Mouse (Mus musculus): ENCODE results near the gene Trp53rka. TPM values are rescaled to one million over a fixed set of nuclear protein-coding genes. Genes with fewer than 3 reads are reported as not detected.
"Not testable (repeated sequence)": the region's sequence is repeated elsewhere in the genome, so short reads cannot be mapped to it uniquely, and the experiment has no call there.

The Trp53rka gene
- total RNA-seq (2015; ENCODE audit: low replicate concordance) = not detected in 2 replicates
- total RNA-seq (2017; ENCODE audit: low replicate concordance) = 1.4 and 2.9 TPM in 2 replicates

DNA sequence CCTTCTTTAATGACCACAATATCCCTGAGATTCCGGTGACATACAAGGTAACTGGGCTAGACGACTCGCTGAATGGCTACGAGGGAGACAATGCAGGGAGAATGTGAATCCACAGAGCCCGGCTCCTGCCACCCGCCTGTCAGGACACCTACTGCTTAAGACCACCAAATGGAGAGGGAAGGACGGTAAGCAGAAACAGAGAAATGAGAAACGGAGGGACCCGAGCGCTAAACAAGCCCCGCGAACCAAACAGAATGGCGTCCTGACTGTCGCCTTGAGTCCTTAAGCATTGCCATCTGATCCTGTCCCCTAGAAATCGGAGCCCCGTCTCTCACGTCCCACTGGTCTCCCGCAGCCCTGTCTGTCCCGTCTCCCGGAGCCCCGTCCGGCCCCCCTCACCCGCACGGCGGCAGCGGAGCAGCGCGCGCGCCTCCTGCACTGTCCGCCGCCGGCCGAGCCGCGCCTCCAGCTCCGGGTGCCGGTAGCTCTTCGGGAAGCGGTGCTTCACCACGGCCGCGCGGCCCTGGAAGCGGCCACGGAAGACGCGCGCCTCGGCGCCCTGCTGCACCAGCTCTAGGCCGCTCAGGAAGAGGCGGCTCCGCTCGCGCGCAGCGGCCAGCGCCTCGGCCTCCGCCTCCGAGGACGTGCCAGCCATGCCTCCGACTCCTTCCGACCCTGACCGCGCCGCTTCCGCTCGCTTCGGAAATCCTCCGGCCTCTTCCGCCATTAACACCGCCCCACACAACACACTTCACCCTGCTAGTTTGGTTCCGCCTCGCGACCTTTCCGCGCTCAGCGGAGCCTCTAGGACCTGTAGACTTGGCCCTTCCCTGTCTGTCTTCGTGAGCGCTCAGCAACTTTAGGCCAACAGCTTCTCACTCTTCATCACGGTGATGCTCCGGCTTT is at the start of gene Trp53rka:
Gene Trp53rka, minus strand, starts transcription at position 677 of the 906 bp plus-strand sequence.
- peak; percentile 70 for ATAC-seq (replicated peaks; ENCODE audit: low FRiP score, poor library complexity, severe bottlenecking)

GRCm38 (mm10) chr2:165540975-165541374 is 47.9 kb upstream of the Trp53rka start:
- no peak for ATAC-seq (replicated peaks; ENCODE audit: low FRiP score, poor library complexity, severe bottlenecking)

- no peak for ATAC-seq (replicated peaks; ENCODE audit: low FRiP score, poor library complexity, severe bottlenecking)
Measured at GRCm38 (mm10) chr2:165533789-165534188, 40.7 kb upstream of the Trp53rka start.

GRCm38 (mm10) chr2:165529106-165529505 is 36.0 kb upstream of the Trp53rka start:
- ATAC-seq (replicated peaks; ENCODE audit: low FRiP score, poor library complexity, severe bottlenecking) = no peak

GRCm38 (mm10) chr2:165525609-165526008 is 32.5 kb upstream of the Trp53rka start:
- no peak for ATAC-seq (replicated peaks; ENCODE audit: low FRiP score, poor library complexity, severe bottlenecking)

DNA sequence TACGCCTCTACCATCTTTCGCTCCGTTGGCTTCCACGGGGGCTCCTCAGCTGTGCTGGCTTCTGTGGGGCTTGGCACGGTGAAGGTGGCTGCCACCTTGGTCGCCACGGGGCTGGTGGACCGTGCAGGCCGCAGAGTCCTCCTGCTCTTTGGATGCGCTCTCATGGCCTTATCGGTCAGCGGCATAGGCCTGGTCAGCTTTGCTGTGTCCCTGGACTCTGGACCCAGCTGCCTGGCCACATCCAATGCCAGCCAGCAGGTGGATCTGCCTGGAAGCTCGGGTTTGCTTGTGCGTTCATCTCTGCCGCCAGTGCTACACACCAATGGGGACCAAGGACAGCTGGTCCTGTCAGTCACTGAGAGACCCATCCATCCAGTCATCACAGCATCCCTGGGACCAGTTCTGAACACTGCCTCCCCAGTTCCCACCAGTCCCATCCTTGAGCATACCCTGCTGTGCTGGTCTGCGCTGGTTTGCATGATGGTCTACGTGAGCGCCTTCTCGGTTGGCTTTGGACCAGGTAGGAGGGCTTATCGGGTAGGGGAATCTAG is 22.1 kb upstream of the Trp53rka start:
- no peak for ATAC-seq (replicated peaks; ENCODE audit: low FRiP score, poor library complexity, severe bottlenecking)

DNA sequence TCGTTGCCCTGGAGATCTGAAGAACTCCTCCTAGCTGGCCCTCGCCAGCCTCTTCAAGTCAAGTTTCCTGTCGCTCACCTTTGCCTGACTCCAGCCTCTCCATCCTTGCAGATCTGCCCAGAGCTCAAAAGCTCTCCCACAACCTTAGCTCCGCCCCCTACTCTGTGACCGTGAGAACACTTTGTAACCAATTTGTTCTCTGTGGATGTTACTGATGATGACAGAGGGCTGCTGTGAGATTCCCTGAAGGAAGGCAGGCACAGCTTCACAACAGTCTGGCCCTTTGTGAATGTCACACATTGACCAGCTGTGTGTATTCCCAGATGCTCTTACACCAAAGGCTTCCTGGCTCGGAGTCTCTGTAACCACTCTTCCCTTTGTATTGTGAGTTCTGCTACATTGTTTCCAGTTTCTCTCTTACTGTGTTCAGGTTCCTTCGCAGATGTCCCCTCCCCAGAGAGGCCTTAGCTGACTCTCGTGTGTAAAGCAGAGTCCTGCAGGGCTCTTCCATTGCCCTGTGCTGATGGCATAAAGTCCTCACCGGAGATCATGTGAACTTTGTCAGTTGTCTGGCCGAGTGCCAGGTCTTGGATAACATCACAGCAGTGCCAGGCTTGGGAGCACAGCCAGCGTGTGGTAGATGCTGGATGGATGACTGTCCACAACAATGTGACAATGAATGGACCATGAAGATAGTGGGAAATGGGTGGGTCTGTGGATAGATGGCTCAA is 19.9 kb upstream of the Trp53rka start:
- ATAC-seq (replicated peaks; ENCODE audit: low FRiP score, poor library complexity, severe bottlenecking) = no peak

GRCm38 (mm10) chr2:165512426-165512825 is 19.3 kb upstream of the Trp53rka start:
- no peak for ATAC-seq (replicated peaks; ENCODE audit: low FRiP score, poor library complexity, severe bottlenecking)

DNA sequence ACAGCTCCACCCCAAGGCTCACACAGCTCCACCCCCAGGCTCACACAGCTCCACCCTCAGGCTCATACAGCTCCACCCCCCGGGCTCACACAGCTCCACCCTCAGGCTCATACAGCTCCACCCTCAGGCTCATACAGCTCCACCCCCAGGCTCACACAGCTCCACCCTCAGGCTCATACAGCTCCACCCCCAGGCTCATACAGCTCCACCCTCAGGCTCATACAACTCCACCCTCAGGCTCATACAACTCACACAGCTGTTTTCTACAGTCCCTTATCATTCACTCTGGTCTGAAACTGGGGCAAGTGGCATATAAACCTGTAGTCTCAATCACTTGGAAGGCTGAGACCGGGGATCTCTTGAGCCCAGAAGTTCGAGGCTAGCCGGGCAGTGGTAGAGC is 18.4 kb upstream of the Trp53rka start:
- not testable (repeated sequence) for ATAC-seq (replicated peaks; ENCODE audit: low FRiP score, poor library complexity, severe bottlenecking)

- peak; percentile 49 for ATAC-seq (replicated peaks; ENCODE audit: low FRiP score, poor library complexity, severe bottlenecking)
Measured at GRCm38 (mm10) chr2:165510914-165511458, 17.9 kb upstream of the Trp53rka start.

GRCm38 (mm10) chr2:165510466-165510865 is 17.3 kb upstream of the Trp53rka start:
- ATAC-seq (replicated peaks; ENCODE audit: low FRiP score, poor library complexity, severe bottlenecking) = no peak

- ATAC-seq (replicated peaks; ENCODE audit: low FRiP score, poor library complexity, severe bottlenecking) = no peak
Measured at GRCm38 (mm10) chr2:165509686-165510085, 16.6 kb upstream of the Trp53rka start.

DNA sequence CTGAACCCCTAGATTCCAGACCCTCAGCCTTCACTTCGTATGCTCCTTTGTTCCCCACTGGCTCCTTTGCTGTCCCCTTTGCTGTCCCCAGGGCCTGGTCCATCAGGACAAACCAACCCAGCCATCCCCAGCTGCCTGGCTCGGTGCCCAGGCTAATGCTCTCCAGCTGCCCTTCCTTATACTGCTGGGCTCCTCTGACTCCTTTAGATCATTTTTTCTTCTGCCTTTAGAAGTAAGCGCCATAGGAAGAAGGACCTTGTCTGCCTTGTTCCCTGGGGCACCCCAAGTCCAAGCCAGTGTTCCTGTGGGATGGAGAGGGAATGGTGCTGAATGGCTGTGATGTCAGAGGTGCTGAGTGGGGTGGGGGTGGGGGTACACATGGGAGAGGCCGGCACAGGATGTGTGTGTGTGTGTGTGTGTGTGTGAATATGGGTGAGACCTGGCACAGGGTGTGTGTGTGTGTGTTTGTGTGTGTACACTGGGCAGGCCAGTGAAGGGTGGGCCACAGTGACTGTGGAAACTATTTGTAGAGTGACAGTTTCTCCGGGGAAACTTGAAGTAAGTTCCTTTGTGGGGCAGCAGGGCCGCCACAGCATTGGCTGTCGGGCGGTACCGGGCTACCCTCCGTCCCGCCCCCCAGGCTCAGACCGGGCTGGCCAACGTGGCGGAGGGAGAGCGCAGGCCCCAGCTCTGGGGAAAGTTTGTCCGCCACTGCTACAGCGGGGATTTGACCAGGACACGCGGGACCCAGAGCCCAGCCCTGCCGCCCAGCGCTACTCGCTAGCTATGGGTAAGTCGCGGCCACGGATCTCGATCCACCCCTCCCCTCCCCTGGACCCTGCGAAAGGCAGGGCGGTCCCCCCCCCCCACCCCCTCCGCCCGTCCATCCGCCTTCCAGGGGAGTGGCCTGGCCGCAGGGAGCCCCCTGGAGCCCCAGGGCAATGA is 10.4 kb upstream of the Trp53rka start, which contains the start of gene Slc2a10:
Gene Slc2a10, plus strand, starts transcription at position 529 of the 945 bp plus-strand sequence.
- no peak for ATAC-seq (replicated peaks; ENCODE audit: low FRiP score, poor library complexity, severe bottlenecking)

DNA sequence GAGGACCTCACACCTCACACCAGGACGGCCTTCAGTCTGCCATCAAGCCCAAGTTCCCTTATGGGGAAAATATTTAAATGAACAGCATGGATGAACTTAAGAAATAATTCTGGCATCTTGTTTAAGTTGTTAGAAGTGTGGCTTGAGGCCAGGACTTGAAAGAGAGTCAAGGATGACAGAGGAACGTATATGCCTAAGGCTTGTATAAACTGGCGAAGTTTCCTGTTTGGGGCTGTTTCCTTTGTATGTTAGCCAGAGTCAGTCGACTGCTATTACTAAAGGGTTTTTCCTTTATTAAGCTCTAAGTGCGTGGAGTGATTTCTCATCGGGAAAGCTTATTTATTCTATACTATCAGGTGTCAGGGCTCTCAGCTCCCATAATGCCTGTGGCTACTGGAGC is 5.7 kb upstream of the Trp53rka start:
- no peak for ATAC-seq (replicated peaks; ENCODE audit: low FRiP score, poor library complexity, severe bottlenecking)

GRCm38 (mm10) chr2:165497706-165498275 is 4.7 kb upstream of the Trp53rka start:
- ATAC-seq (replicated peaks; ENCODE audit: low FRiP score, poor library complexity, severe bottlenecking) = no peak

- no peak for ATAC-seq (replicated peaks; ENCODE audit: low FRiP score, poor library complexity, severe bottlenecking)
Measured at GRCm38 (mm10) chr2:165496251-165496650, 3.1 kb upstream of the Trp53rka start.

DNA sequence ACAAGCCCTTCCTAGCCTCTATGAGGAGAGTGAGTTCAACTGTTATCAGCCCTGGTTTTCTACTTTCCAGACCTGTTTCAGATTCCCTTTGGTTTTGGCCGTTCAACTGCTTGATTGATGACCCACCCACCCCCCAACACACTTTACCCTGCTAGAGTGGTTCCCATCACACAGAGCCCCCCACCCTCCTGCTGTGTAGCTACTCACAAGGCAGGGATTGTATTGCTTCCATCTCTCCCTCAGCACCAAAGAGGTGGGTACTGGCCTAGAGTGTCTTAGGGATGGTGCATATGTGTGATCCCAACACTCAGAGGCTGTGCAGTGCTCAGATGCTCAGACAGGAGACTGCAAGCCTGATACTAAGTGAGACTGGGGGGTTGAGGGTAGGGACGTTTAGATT is 1.4 kb upstream of the Trp53rka start:
- no peak for ATAC-seq (replicated peaks; ENCODE audit: low FRiP score, poor library complexity, severe bottlenecking)

DNA sequence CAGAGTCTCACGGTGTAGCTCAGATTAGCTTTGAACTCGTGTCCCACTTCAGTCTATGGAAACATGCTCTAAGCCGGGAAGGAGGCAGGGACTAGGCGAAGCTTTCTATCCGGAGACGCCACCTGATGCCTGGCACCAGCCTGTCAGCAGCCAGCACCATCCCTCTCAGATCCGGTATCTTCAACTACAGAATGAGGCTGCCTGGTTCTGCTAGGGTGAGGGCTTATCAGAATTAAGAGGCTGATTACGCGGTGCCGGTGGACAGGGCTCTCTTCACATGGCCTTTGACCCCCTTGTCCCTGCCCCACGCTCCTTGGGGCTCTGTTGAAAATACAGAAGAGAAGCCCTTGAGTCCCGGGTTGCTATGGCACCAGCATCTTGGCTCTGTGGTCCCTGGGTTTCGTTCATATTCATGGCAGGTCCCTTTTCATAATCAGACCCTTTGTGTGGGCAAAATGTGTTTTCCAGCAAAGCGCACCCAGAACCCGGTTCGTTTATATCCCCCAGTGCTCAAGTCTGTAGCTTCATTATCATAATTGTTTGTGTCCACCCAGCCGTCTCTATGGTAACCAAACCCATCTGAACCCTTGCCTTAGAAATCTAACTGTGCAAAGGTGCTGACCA is 575 bp upstream of the Trp53rka start:
- no peak for ATAC-seq (replicated peaks; ENCODE audit: low FRiP score, poor library complexity, severe bottlenecking)
